Mouse (Mus musculus) MEL (cell line): ENCODE results near the gene Prl4a1.

ENCODE experiments used
- CTCF ChIP-seq, 3 experiments: IDR thresholded peaks in 2 of 3; conservative IDR thresholded peaks in 1 of 3; 2 replicates each; pipeline ENCODE4 v1.5.1; 2011 to 2012; ENCODE audit warnings: low read length in 3 of 3, low read depth in 2 of 3, mild to moderate bottlenecking in 2 of 3, improper control_type of control experiment in 1 of 3, inconsistent platforms in 1 of 3, mixed read lengths in 1 of 3, moderate library complexity in 1 of 3; ENCODE audit not compliant: control insufficient read depth in 1 of 3, insufficient read depth in 1 of 3, poor library complexity in 1 of 3, severe bottlenecking in 1 of 3
- TCF12 ChIP-seq: IDR thresholded peaks from 2 replicates; pipeline ENCODE4 v1.6.1; 2014; ENCODE audit warnings: low read depth, mild to moderate bottlenecking, inconsistent platforms, low read length, improper control_type of control experiment, moderate library complexity

DNA sequence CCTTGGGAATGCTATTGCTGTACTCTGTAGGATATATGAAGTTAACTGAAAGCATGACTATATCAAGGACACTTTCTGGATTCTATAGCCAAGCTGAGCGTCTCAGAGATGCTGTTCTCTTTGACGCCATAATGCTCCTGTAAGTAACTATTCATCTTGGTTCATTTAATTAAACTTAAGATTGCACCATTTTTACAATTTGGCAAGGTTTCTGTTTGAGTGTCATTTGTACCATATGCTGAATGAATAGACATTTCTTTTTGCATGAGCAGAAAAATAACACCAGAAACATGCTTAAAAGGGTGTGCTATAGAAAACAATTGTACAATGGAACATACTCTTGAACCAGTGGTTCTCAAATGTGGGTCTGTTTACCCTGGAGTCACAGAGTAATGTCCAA is 38.4 kb upstream of the Prl4a1 start:
- TF ChIP-seq CTCF (IDR thresholded peaks at IDR 0.05 in 2 of 3, conservative IDR thresholded peaks at IDR 0.05 in 1 of 3; ENCODE audit: control insufficient read depth in 1 of 3, insufficient read depth in 1 of 3, low read depth in 2 of 3, low read length in 3 of 3, poor library complexity in 1 of 3, severe bottlenecking in 1 of 3) (no peak), TCF12 (no peak)
